Mouse (Mus musculus): Measurements from ENCODE around the gene Ltf.

The Ltf gene

DNA sequence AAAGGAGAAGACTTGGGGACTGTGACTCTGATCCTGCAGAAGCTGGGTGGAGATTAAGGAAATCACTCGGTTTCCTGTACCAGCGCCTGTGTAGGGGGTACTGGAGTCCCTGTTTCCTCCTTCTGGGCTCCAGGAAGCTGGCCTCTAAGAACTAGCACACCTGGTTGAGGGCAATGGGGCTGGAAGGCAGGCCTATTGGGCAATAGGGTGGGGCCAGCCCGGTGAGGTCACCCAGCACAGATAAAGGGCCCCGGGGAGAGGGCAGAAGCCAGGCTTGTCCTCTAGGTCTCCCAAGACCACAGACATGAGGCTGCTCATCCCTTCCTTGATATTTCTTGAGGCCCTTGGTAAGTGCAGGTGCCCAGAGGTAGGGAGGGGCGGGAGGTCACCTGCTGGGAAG is at the start of gene Ltf:
Gene Ltf, plus strand, starts transcription at position 250 of the 400 bp plus-strand sequence.
- DNase-seq (ENCODE audit: low read depth, low spot score): no peak

DNA sequence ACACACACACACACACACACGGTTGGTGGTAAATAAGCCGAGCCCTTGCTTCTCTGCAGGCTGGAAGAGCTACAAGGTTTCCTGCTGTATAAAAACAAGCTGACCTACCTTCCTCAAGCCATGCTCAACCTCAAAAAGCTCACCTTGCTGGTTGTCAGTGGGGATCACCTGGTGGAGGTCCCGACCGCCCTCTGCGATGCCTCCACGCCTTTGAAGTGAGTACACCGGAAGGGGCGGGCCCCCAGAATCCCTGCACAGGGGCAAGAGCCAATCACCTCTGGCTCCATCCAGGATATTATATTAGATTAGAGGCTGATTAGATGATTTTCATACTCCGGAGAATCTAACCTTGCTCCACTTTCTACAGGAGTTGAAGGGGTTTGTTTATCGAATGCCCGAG is 39.7 kb upstream of the Ltf start:
- no peak for DNase-seq (ENCODE audit: low read depth, low spot score)

DNA sequence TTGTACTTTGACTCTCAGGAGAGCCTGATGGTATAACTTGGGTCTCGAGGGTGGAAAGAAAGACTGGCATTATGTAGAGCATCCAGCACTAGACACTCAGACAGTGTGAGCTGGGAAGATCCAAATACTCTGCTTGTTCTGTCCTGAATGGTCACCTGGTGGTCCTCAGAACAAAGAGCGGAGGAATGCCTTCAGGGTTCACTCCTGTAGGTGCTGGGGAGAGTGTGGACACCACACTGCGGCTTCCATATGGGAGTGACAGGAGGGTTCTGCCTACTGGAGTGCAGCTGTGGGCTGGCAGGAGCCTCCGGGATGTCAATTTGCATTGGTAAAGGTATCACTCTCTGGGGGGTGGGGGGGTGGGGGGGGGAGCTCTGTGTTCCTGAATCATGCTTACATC is 36.7 kb upstream of the Ltf start:
- DNase-seq (ENCODE audit: low read depth, low spot score): no peak

DNA sequence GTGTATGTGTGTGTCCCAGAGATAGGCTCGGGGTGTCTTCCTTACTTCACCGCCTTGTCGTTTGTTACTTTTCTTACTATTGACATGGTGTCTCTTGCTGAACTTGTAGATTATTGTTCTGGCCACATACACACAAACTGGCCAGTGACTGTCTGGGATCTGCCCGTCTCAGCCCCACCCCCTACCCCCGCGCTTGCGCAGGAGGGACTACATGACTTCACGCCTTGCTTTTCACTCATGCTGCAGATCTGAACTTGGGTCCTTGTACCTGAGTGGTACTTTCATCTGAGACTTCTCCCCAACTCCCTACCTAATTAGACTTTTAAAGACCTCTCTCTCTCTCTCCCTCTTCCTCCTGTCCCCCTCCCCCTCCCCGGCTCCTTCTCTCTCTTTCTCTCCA is 35.0 kb upstream of the Ltf start:
- DNase-seq (ENCODE audit: low read depth, low spot score): no peak

DNA sequence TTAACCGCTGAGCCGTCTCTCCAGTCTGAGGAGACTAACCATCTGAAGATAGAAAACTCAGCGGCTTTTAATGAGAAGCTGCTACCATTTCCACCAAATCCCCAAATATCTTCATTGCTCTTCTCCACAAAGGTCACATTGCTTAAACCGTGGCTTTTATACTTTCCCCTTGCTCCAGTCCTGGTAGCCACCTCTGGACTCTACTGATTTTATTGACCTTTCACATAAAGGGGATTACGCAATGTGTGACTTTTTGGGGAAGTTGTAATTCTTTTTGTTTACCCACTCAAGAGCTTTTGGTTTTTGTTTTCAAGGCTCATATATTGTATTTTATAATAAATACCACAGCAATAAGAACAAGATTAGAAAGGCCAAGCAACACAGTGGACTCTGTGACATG is 33.5 kb upstream of the Ltf start:
- no peak for DNase-seq (ENCODE audit: low read depth, low spot score)

DNA sequence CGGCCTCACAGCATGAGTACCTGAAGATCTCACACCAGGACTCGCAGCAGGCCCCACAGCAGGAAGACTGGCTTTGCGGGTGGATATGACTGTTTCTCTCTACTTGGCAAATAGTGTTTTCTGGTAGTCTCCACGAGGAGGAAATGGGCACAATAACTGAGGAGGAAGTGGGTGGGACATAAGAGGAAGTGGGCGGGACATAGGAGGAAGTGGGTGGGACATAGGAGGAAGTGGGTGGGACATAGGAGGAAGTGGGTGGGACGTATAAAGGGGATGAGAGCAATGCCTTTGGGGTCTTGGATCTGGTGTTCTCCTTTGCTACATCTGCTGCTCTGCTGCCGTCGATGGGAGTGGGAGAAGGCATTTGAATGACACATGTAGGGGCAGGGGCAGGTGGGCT is 33.1 kb upstream of the Ltf start:
- no peak for DNase-seq (ENCODE audit: low read depth, low spot score)

DNA sequence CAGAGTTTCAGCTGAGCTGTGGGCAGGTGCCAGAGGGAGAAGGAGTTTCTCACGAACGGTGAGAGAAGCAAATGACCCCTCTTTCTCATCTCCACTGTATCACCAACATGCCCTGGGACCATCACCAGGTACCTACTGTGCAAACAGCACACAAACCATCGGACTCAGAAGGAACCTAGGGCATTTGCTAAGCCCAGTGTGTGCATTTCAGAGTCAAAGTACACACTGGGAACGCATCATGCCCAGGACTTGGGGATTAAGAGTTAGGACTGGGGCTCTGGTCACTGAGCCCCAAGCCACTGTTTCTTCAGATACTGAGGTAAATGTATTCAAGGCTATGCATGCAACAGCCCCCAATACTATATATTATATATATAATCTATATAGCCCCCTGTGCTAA is 31.7 kb upstream of the Ltf start:
- DNase-seq (ENCODE audit: low read depth, low spot score): no peak

DNA sequence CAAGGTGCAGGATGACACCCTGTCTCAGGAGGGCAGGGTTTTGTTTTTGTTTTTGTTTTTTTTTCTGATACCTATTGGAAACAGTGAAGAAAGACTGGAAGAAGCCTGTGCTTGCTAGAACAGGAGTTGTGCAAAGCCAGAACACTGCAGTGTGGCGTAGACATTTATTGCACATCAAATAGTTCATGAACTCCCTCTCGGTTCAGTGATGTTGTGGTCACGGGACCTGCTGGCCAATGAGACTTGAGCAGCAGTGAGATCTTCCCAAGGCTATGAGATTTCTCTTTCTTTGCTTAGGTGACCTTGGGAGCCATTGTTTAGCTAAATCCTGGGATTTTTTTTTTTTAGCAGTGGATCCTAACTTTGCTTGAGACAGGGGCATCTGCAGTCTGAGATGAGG is 31.0 kb upstream of the Ltf start:
- DNase-seq (ENCODE audit: low read depth, low spot score): no peak

DNA sequence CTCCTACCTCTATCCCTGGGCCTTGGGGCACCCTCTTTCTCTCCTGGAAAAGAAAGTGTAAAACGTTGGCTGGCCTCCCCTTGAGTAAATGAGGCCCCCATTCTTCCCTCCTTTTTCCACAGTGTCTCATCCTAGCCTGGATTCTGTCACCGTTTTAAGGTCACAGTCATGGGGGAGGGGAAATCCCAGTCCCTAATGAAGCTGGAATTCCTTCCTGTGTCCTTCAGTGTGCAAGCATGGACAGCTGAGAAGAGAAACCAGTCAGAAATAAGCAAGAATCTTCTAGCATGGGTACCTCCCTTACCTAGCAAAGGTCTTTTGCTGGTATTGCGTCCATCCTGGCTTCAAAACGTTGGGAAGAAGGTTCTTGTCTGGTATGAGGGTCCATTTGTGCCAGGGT is 29.9 kb upstream of the Ltf start:
- no peak for DNase-seq (ENCODE audit: low read depth, low spot score)

DNA sequence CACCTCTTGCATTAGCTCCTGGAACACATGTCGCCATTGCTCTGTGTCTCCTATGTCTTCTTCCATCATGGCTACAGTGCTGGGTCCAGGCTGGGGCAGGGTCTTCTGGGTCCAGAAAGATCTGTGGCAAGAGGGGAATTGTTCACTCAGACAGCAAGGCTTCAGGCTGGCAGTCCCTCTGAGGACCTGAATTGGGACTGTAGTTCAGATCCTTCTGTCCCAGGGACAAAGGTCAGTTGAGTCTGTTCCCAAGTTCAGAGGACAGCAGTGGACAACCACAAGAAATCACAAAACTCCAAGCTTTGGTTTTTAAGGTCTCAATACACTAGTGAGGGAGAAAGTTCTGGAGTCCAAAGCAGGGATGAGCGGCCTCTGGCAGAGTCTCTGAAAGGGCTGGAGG is 29.5 kb upstream of the Ltf start:
- DNase-seq (ENCODE audit: low read depth, low spot score): no peak

DNA sequence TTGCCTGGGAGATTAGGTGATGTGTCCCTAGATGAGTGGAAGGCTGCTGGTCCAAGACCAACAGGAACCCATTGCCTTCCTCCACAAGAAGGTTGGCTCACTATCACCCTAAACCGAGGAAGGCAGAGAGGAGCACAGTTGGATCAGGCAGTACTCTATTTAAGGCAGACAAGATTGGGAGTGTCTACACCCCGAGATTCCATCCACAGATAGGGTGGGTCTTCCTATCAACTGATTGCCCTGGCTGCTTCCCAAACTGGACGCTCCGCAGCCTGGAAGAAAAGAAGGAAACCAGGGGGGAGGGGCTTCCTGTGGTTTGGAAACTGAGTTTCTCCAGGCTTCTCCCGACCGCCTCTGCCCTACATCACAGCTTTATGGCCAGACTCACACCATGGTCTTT is 28.9 kb upstream of the Ltf start, which contains the start of gene Rtp3:
Gene Rtp3, minus strand, starts transcription at position 380 of the 400 bp plus-strand sequence.
- no peak for DNase-seq (ENCODE audit: low read depth, low spot score)

DNA sequence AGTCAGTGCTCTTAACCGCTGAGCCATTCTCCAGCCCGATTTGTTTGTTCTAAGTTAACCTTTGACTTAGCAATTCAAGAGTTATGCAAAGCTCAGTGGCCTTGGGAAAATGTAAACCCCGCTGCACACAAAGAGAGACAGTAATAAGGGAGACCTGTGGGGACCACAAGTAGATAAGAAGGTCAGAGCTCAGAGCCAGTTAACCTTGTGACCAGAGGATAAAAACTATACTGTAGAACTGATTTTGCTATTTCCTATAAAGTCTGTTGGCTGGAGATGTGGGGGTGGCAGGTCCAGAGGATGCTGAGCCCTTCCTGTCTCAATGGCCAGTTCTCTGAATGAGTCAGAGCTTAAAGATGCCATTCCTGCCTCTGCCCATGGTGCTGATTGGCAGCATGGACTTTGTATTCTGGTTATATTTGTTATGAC is 25.8 kb upstream of the Ltf start:
- DNase-seq (ENCODE audit: low read depth, low spot score): no peak

DNA sequence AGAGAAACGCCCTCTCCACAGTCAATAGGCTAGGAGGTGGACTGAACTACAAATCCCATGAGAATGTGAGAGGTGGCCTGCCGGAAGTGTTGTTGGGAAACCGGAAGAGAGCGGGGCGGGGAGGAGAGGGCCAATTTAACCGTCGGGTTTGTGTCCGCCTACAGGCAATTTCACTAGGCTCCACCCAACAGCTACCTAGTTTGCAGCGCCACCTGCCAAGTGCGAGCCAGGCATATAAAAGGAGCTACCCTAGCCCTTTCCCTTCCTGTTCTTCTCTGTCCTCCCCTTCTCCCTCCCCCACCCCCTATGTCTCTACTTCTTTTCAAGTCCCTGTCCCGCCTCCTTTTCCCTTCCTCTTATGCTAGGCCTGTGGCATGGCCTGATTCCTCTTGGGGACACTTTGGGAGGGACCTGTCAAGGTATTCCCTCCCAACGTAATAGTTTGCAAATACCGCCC is 24.3 kb upstream of the Ltf start:
- DNase-seq (ENCODE audit: low read depth, low spot score): peak; percentile 84

DNA sequence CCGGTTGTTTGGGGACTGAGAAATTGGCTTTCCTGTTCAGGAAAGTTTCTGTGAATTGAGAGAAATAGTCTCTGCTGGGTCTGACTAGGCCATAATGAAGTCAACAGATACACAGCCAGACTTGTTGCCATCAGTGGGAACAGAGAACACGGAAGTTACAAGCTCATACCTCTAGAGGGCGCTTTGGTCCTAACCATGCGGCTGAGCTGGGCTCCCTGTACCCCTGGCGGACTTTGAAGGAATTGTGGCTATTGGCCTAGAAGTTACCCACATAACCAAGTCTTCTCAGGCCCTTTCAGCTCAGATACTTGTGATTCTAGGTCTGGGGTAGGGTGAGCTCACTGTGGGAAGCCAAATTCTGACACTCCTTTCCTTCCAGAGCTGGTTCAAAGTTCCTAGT is 21.8 kb upstream of the Ltf start:
- DNase-seq (ENCODE audit: low read depth, low spot score): peak; percentile 86

DNA sequence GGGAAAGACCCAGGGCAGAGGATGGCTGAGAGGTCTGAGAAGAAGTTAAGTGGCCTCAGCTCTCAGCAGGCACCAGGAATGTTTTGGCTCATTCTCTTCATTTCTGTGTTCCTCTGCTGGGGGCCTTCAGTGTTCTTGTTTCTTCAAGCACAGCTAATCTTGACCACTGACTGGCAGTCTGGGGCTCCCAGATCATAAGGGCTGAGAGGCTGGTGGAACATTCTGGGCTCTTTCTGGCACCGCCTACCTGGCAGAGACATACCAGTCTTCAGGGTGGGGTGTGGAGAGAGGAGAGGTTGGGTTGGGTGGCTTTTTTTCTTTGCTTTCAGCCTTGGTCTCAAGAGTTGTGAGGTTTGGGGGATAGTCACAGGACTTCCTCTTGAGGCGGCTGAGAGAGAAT is 20.0 kb upstream of the Ltf start:
- DNase-seq (ENCODE audit: low read depth, low spot score): no peak

DNA sequence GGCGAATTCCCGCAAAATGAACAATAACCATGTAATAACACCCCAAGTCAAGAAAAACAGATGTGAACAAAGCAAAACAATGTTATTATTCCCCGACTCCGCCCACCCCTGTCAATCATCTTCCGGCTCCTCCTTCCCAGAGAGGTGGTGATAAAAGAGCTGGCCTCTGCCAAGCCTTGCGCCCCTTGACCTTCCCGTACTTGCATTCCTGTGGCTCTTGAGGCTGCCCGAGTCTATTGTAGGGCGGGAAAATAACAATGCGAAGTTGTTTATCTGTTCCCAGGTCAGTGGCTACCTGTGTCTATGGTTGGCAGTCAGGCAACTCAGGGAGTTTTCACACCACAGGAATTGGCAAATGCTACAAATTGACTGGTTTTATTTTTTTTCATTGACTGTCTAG is 19.2 kb upstream of the Ltf start:
- no peak for DNase-seq (ENCODE audit: low read depth, low spot score)

DNA sequence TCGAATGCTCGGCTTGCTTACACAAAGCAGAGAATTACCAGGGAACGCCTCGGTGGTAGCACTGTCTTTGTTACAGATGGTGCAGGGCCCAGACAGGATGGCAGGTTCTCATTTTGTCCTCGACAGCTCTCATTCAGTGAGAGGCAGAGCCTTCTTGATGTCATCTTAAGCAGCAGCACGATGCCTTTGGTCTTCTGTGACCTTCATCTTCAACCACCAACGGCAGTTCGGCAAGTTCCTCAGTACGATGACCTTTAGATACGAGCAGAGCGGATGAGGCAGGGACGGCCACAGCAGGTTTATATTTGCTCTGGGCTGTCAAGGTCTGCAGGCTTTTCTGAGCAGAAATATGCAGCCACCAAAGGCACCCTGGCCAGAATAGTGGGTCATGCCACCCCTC is 17.4 kb upstream of the Ltf start:
- no peak for DNase-seq (ENCODE audit: low read depth, low spot score)

DNA sequence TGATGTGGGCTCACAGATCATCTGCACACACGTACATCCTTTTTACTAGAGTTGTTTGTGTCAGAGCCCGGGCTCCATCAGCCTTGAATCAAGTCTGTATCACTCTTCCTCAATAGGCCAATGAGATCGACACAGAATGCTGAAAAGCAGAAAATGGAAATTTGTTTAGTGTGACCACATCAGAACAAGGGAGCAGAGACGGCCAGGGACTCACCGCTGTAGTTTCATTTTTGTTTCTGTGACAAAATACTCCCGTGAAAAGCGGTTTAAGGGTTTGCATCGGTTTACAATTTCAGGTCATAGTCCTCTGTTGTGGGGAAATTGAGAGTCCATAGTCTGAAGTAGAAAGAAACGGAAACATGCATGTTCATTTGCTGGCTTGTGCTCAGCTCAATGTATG is 15.8 kb upstream of the Ltf start:
- no peak for DNase-seq (ENCODE audit: low read depth, low spot score)

DNA sequence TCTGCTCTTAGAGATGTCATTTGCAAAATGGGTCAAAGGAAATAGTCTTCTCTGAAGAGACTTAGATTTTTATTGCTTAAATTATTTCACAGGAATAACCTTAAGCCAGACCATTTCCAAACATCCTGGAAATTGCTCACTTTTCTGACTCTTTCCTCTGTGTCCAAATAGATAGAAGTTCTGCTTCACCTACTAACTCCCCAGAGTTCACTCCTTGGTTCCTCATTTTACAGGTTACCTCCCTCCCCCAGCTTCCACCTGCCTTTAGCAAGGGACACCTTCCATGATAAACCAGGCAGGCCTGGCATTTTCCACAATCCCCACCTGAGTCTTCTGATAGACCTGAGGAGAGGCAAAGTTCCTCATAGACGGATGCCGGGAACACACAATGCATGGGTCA is 12.5 kb upstream of the Ltf start:
- no peak for DNase-seq (ENCODE audit: low read depth, low spot score)

DNA sequence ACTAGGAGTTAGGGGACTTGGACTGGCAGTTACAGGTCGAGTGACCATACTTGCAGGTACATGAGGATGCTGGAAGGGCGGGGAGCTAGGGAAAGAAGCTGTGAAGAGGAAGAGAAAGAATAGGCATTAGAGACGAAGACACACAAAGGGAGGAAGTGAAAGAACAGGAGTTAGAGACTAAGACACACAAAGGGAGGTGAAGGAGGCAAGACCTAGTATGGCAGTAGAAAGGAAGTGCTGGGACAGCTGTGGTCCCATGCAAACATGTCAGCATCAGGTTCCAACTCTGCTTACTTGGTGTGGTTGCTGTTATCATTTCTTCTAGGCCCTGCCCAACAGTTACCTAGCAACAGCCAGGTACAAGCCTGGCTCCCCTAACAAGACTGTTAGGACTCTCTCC is 9.3 kb upstream of the Ltf start:
- DNase-seq (ENCODE audit: low read depth, low spot score): no peak

DNA sequence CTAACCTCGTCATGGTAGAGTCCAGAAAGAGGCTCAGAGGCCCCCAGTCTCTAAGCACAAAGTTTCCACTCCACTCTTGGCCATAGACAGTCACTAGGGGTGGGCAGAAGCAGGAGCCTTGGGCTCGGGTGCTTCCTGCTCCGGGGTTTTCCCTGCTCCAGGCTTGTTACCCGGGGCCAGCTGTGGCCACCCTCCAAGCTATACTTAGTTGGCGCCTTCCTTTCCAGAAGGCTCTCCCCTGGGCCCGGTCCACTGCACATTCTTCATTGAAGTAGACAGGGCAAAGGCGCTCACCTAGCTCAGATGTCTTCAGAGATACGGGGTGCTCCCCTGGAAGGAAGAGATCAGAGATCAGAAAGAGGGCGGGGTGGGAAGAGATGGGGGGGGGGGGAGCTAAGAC is 7.5 kb upstream of the Ltf start:
- DNase-seq (ENCODE audit: low read depth, low spot score): no peak

DNA sequence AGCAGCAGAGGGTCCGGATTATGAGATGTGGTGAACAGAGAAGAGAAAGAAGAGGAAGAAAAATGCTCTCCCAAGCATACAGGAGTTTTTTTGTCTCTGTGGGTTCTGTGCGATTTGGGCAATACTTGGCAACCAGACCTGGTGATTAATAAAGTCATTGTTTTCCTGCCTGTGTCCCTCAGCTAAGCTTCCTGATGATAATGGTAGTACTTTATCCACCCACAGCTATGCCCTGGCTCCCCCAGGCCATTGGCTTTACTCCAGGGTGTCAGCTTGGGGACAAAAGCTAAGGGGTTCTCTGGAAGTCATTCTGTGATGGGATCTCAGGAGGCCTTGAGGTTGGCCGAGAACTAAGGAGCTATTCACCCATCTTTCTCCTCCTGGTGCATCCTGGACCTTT is 7.0 kb upstream of the Ltf start:
- no peak for DNase-seq (ENCODE audit: low read depth, low spot score)

DNA sequence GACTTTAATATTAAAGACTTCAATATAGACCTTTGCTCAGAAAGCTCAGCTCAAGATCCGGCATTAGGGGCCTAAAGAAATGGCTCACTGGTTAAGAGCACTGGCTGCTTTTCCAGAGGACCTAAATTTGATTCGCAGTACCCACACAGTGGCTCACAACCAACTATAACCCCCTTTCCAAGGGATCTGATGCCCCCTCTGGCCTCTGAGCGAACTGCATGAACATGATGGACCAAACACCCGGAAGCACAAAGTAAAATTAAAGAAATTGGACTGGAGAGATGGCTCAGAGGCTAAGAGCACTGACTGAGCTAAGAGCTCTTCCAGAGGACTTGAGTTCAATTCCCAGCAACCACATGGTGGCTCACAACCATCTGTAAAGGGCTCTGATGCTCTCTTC is 3.4 kb upstream of the Ltf start:
- DNase-seq (ENCODE audit: low read depth, low spot score): no peak

DNA sequence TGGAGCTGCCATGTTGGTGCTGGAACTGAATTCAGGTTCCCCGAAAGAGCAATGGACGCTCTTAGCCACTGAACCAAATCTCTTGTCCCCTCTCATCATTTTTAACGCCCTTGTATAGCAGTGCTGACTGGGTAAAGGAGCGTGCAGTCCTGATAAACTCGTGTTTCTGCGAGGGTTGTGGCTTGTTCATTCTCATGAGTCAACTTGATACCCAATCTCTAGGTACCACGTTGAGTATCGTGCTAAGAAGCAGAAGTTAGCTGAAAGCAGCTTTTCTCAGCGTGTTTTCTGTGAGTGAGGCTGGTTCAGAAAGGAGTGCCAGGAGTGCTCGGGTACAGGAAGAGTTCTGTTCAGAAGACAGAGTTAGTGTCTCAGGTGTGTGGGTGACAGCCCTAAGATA is 7.7 kb downstream of the Ltf start:
- DNase-seq (ENCODE audit: low read depth, low spot score): no peak

DNA sequence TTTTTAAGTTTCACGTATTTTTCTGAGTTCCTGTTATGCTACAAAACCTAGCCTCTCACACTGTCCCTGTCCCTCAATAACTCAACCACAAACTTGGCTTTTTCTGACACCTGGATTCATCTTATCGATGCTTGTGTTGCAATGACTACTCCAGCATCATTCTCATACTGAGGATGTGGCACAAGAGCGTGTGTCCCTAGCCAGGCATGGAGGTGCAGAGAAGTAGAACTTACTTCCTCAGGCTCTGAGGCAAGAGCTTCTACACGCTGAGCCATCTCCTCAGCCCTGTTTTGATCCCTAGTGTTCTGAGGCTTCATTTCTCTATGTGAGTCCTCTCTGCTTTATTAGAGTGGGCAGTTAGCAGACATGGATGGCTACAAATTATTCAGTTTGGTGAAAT is 14.6 kb downstream of the Ltf start:
- DNase-seq (ENCODE audit: low read depth, low spot score): no peak
